Mouse (Mus musculus) adipose tissue, adult 10 weeks (tissue): ENCODE data around the gene Gabpb1. TPM values are rescaled to one million over a fixed set of nuclear protein-coding genes. Genes with fewer than 3 reads are reported as not detected.

Experiments
- polyA plus RNA-seq: library from polyadenylated mRNA; stranded (reverse); fragments of 350-450 nt; fragmentation: Illumina TruSeq; extraction: RNeasy Lipid Tissue Mini Kit (QIAGEN cat#74804); gene quantifications from one replicate; pipeline ENCODE4 v1.2.3, GENCODE M21; 2014; ENCODE audit warnings: low read depth, low replicate concordance

Gene Gabpb1
- 13.0 TPM for polyA plus RNA-seq

DNA sequence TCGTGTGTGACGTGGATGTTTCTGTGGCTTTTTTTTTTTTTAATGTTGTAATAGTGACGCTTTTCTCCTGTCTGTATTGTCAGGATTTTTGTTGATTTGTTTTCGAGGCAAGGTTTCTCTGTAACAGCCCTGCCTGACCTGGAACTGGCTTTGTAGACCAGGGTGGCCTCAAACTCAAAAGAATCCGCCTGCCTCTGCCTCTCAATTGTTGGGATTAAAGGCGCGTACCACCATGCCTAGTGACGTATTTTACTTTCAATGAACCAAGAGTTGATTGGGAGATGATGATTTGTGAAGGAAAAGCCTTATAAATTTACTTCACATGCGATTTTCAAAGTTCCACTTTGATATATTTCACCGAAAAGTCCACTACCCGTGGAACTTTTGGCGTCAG lies at the start of gene Gabpb1:
Gabpb1 (minus strand) TSS at position 216 of the 394 bp plus-strand sequence.

GRCm38 (mm10) chr2:126706759-126707437 lies 30.8 kb upstream of the Gabpb1 start, which contains the start of gene Usp8:
Gene Usp8, plus strand, starts transcription at chr2:126707328.

DNA sequence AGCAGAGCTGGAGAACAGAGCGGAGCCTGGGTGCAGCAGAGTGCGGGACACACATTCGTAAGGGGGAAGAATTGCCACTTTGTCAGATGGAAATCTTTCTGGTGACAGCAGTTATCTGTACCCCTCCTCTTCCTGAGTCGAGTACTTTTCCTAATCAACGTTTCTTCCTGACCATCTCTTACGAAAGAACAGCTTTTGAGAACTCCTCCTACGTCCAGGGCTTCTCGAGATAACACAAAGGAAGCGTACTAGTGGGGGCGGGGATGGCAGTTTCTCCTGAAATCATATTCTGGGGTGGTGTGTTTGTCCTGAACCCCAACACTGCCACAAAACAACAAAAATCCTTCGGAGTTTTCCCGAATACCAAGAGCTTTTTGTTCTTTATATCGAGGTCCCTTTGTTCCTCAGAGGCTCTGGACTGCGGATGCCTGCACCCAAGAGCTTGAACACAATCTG lies 56.9 kb downstream of the Gabpb1 start, which contains the start of gene Hdc:
Hdc (minus strand) TSS at position 51 of the 456 bp plus-strand sequence.

Other genes with a start within 250 kb of the Gabpb1 start
- gene Atp8b4, start 175.7 kb downstream of the Gabpb1 start, polyA plus RNA-seq = 0.83 TPM
- 11.3 TPM for gene Slc27a2, start 123.9 kb downstream of the Gabpb1 start, polyA plus RNA-seq
- 7.7 TPM for gene Hdc, start 57.0 kb downstream of the Gabpb1 start, polyA plus RNA-seq
- gene Usp8, start 31.0 kb upstream of the Gabpb1 start, polyA plus RNA-seq = 42.4 TPM
- 4.9 TPM for gene Usp50, start 107.1 kb upstream of the Gabpb1 start, polyA plus RNA-seq
- 35.0 TPM for gene Trpm7, start 199.9 kb upstream of the Gabpb1 start, polyA plus RNA-seq